Mouse (Mus musculus) gastrocnemius, postnatal 25 days (tissue): ENCODE results near the gene Lamb1. TPM values are rescaled to one million over a fixed set of nuclear protein-coding genes. Genes with fewer than 3 reads are reported as not detected.

Experiments used
- total RNA-seq, 2 experiments: library from RNA; stranded (reverse); gene quantifications; 1 replicate in 1 of 2; 2 replicates in 1 of 2; pipeline ENCODE4 v1.2.3; 2021

The Lamb1 gene
- total RNA-seq, 2 experiments from 2014 or later = 31.7 to 32.2 TPM

Other genes with a start within 250 kb of the Lamb1 start
- gene Fam110c, start 191.4 kb upstream of the Lamb1 start, total RNA-seq = not detected
- gene Gm6993, start 24.5 kb upstream of the Lamb1 start, total RNA-seq = not detected
- gene Dld, start 86.2 kb downstream of the Lamb1 start, total RNA-seq = 100 to 1,000 TPM; 207 to 215 TPM
- gene Slc26a3, start 125.6 kb downstream of the Lamb1 start, total RNA-seq = not detected
- gene Cbll1, start 234.4 kb downstream of the Lamb1 start, total RNA-seq = 1 to 10 TPM; 8.0 to 9.4 TPM